Mouse (Mus musculus) heart, embryonic 14.5 days (tissue): Measurements from ENCODE around the gene Rtl6. TPM values are rescaled to one million over a fixed set of nuclear protein-coding genes. Genes with fewer than 3 reads are reported as not detected.

Source experiments
- ATAC-seq: fragments of 200-750 bp; cut with Nextera tagmentation; 2 replicates; pipeline ENCODE4 v1.8.0; 2017; ENCODE audit warnings: low read depth, moderate TSS enrichment; ENCODE audit not compliant: insufficient number of reproducible peaks, insufficient read depth, low FRiP score
- H3K27ac ChIP-seq, 2 experiments: fragments of 200-500 bp in 1 of 2; fragments of 300-500 bp in 1 of 2; sonication (generic) in 1 of 2; replicated peaks in 1 of 2; 2 replicates each; pipeline ENCODE4 v1.5.1; 2012 to 2014; ENCODE audit warnings: low read depth in 2 of 2, low read length in 2 of 2, control low read depth in 1 of 2, mild to moderate bottlenecking in 1 of 2, mixed read lengths in 1 of 2; ENCODE audit not compliant: control insufficient read depth in 1 of 2, insufficient read depth in 1 of 2
- H3K27me3 ChIP-seq: fragments of 300-500 bp; sonication (generic); 2 replicates; pipeline ENCODE4 v1.6.1; 2014; ENCODE audit warnings: mild to moderate bottlenecking, low read length, control low read depth; ENCODE audit not compliant: control insufficient read depth, insufficient read depth
- H3K36me3 ChIP-seq: fragments of 300-500 bp; sonication (generic); 2 replicates; pipeline ENCODE4 v1.6.1; 2014; ENCODE audit warnings: mild to moderate bottlenecking, control low read depth, low read length, mixed read lengths; ENCODE audit not compliant: control insufficient read depth, insufficient read depth
- H3K4me1 ChIP-seq, 2 experiments: fragments of 200-500 bp in 1 of 2; fragments of 300-500 bp in 1 of 2; sonication (generic) in 1 of 2; 2 replicates each; pipeline ENCODE4 v1.6.1; 2012 to 2014; ENCODE audit warnings: low read length in 2 of 2, control low read depth in 1 of 2, mixed read lengths in 1 of 2; ENCODE audit not compliant: control insufficient read depth in 2 of 2, insufficient read depth in 2 of 2
- H3K4me2 ChIP-seq: fragments of 300-500 bp; sonication (generic); 2 replicates; pipeline ENCODE4 v1.6.1; 2014; ENCODE audit warnings: mild to moderate bottlenecking, low read length
- H3K4me3 ChIP-seq, 2 experiments: fragments of 200-500 bp in 1 of 2; fragments of 300-500 bp in 1 of 2; sonication (generic) in 1 of 2; 2 replicates each; pipeline ENCODE4 v1.5.1; 2012 to 2014; ENCODE audit warnings: low read length in 2 of 2, mild to moderate bottlenecking in 2 of 2, control low read depth in 1 of 2, low read depth in 1 of 2, moderate library complexity in 1 of 2; ENCODE audit not compliant: control insufficient read depth in 1 of 2, insufficient read depth in 1 of 2
- H3K9ac ChIP-seq: fragments of 300-500 bp; sonication (generic); 2 replicates; pipeline ENCODE4 v1.6.1; 2014; ENCODE audit warnings: mild to moderate bottlenecking, low read length
- H3K9me3 ChIP-seq: fragments of 300-500 bp; sonication (generic); 2 replicates; pipeline ENCODE4 v1.6.1; 2016; ENCODE audit warnings: low read length, control low read depth; ENCODE audit not compliant: control insufficient read depth
- WGBS: fragments of 180-500 bp; shearing (Covaris S2); extraction: QIAGEN DNeasy Blood & Tissue Kit; methylation state at CpG from one replicate; pipeline ENCODE4 v1.1.7; 2014; 5-methylcytosine and 5-hydroxymethylcytosine counted together
- polyA plus RNA-seq: library from polyadenylated mRNA; unstranded; fragments of >200 nt; fragmentation: Nextera tagmentation; extraction: Ambion mirVana; gene quantifications from 2 replicates; pipeline ENCODE4 v1.2.1, GENCODE M21; 2014

The Rtl6 gene
- polyA plus RNA-seq, 1 experiment from 2014 or later, result 6.1 TPM

GRCm38 (mm10) chr15:84535953-84536352 lies 21.7 kb downstream of the Rtl6 start:
- Histone ChIP-seq H3K9me3 (peaks cover 10% of the 10 kb centered on the region; the same call in 1 of the 2 replicates), H3K4me1 (no peaks in the 10 kb centered on the region), H3K9ac (no peak overlapping the region), H3K4me2 (no peak overlapping the region), H3K4me3 (no peak overlapping the region), H3K36me3 (no peaks in the 10 kb centered on the region), H3K27me3 (no peaks in the 10 kb centered on the region), H3K27ac (no peak overlapping the region)
- 92% methylated on average over 2 of the region's 2 CpGs for WGBS
- ATAC-seq, result no peak

- Histone ChIP-seq H3K4me1 (no peaks in the 10 kb centered on the region), H3K27me3 (no peaks in the 10 kb centered on the region), H3K4me3 (no peak overlapping the region), H3K9ac (no peak overlapping the region), H3K4me2 (no peak overlapping the region), H3K9me3 (peaks cover 8% of the 10 kb centered on the region; the same call in 1 of the 2 replicates), H3K36me3 (no peaks in the 10 kb centered on the region), H3K27ac (no peak overlapping the region)
- no peak for ATAC-seq
- 61% methylated on average over 2 of the region's 2 CpGs for WGBS
Measured at GRCm38 (mm10) chr15:84532211-84532610, 25.4 kb downstream of the Rtl6 start.

GRCm38 (mm10) chr15:84531535-84531934 lies 26.1 kb downstream of the Rtl6 start:
- Histone ChIP-seq H3K9me3 (peaks cover 8% of the 10 kb centered on the region; the same call in 1 of the 2 replicates), H3K4me1 (no peaks in the 10 kb centered on the region), H3K36me3 (no peaks in the 10 kb centered on the region), H3K4me2 (no peak overlapping the region), H3K4me3 (no peak overlapping the region), H3K9ac (no peak overlapping the region), H3K27ac (no peak overlapping the region), H3K27me3 (no peaks in the 10 kb centered on the region)
- WGBS, result 67% methylated on average over 10 of the region's 10 CpGs
- ATAC-seq, result no peak

- 68% methylated on average over 14 of the region's 14 CpGs for WGBS
- no peak for ATAC-seq
Measured at GRCm38 (mm10) chr15:84526921-84527320, 30.7 kb downstream of the Rtl6 start.

GRCm38 (mm10) chr15:84525222-84525883 lies 32.3 kb downstream of the Rtl6 start:
- 57% methylated on average over 5 of the region's 5 CpGs for WGBS
- H3K9ac ChIP-seq, result no peak overlapping the region
- no peaks in the 10 kb centered on the region for H3K36me3 ChIP-seq
- no peak overlapping the region for H3K4me3 ChIP-seq
- no peak overlapping the region for H3K4me2 ChIP-seq
- H3K9me3 ChIP-seq, result no peaks in the 10 kb centered on the region
- no peaks in the 10 kb centered on the region for H3K4me1 ChIP-seq
- H3K27ac ChIP-seq, result no peak overlapping the region
- no peaks in the 10 kb centered on the region for H3K27me3 ChIP-seq
- ATAC-seq, result no peak

More at GRCm38 (mm10) chr15:84526921-84527320, 30.7 kb downstream of the Rtl6 start:
- H3K27ac ChIP-seq, result no peak overlapping the region
- no peaks in the 10 kb centered on the region for H3K27me3 ChIP-seq
- no peaks in the 10 kb centered on the region for H3K4me1 ChIP-seq
- H3K4me2 ChIP-seq, result no peak overlapping the region
- no peaks in the 10 kb centered on the region for H3K9me3 ChIP-seq
- no peak overlapping the region for H3K4me3 ChIP-seq
- no peaks in the 10 kb centered on the region for H3K36me3 ChIP-seq
- H3K9ac ChIP-seq, result no peak overlapping the region

- 82% methylated on average over 8 of the region's 8 CpGs for WGBS
- H3K27me3 ChIP-seq, result no peaks in the 10 kb centered on the region
- H3K27ac ChIP-seq, result no peak overlapping the region
- no peaks in the 10 kb centered on the region for H3K36me3 ChIP-seq
- H3K4me2 ChIP-seq, result no peak overlapping the region
- H3K9ac ChIP-seq, result no peak overlapping the region
- no peaks in the 10 kb centered on the region for H3K9me3 ChIP-seq
- H3K4me1 ChIP-seq, result no peaks in the 10 kb centered on the region
- no peak overlapping the region for H3K4me3 ChIP-seq
- ATAC-seq, result no peak
Measured at GRCm38 (mm10) chr15:84522953-84523689, 34.5 kb downstream of the Rtl6 start.

- Histone ChIP-seq H3K27ac (no peak overlapping the region), H3K27me3 (peaks cover 3% of the 10 kb centered on the region; the same call in 1 of the 2 replicates), H3K9me3 (no peaks in the 10 kb centered on the region), H3K4me3 (no peak overlapping the region), H3K4me1 (no peaks in the 10 kb centered on the region), H3K36me3 (no peaks in the 10 kb centered on the region), H3K4me2 (no peak overlapping the region), H3K9ac (no peak overlapping the region)
- no peak for ATAC-seq
- 75% methylated on average over 4 of the region's 4 CpGs for WGBS
Measured at GRCm38 (mm10) chr15:84521486-84521885, 36.1 kb downstream of the Rtl6 start.
